Mouse (Mus musculus) stomach, embryonic 14.5 days (tissue): ENCODE results near the gene Gamt. TPM values are rescaled to one million over a fixed set of nuclear protein-coding genes. Genes with fewer than 3 reads are reported as not detected.
A peak's percentile ranks its signal among the peaks of the same experiment; 100 is the strongest.

Experiments used
- ATAC-seq: fragments of 200-750 bp; cut with Nextera tagmentation; 2 replicates; pipeline ENCODE4 v1.8.0; 2017; ENCODE audit warnings: low read depth, moderate TSS enrichment; ENCODE audit not compliant: insufficient number of reproducible peaks, insufficient read depth, low FRiP score
- H3K27ac ChIP-seq: fragments of 300-500 bp; sonication (generic); 2 replicates; pipeline ENCODE4 v1.5.1; 2014; ENCODE audit warnings: mild to moderate bottlenecking, low read length, moderate library complexity, mixed read lengths
- H3K27me3 ChIP-seq: fragments of 300-500 bp; sonication (generic); 2 replicates; pipeline ENCODE4 v1.6.1; 2014; ENCODE audit warnings: low read length, control low read depth, mixed read lengths; ENCODE audit not compliant: control insufficient read depth, insufficient read depth
- H3K36me3 ChIP-seq: fragments of 300-500 bp; sonication (generic); 2 replicates; pipeline ENCODE4 v1.6.1; 2014; ENCODE audit warnings: mild to moderate bottlenecking, control low read depth, low read length, moderate library complexity, mixed read lengths; ENCODE audit not compliant: control insufficient read depth, insufficient read depth
- H3K4me1 ChIP-seq: fragments of 300-500 bp; sonication (generic); 2 replicates; pipeline ENCODE4 v1.6.1; 2014; ENCODE audit warnings: low read length, control low read depth, mixed read lengths; ENCODE audit not compliant: control insufficient read depth, insufficient read depth
- H3K4me2 ChIP-seq: fragments of 300-500 bp; sonication (generic); replicated peaks from 2 replicates; pipeline ENCODE4 v1.6.1; 2014; ENCODE audit warnings: low read depth, low read length, control low read depth
- H3K4me3 ChIP-seq: fragments of 300-500 bp; sonication (generic); 2 replicates; pipeline ENCODE4 v1.5.1; 2014; ENCODE audit warnings: low read depth, low read length, control low read depth
- H3K9ac ChIP-seq: fragments of 300-500 bp; sonication (generic); replicated peaks from 2 replicates; pipeline ENCODE4 v1.6.1; 2014; ENCODE audit warnings: low read depth, mild to moderate bottlenecking, control low read depth, low read length, moderate library complexity, mixed read lengths
- H3K9me3 ChIP-seq: fragments of 300-500 bp; sonication (generic); 2 replicates; pipeline ENCODE4 v1.6.1; 2016; ENCODE audit warnings: low read depth, low read length, control low read depth; ENCODE audit not compliant: control insufficient read depth
- WGBS: fragments of 180-500 bp; shearing (Covaris S2); extraction: QIAGEN DNeasy Blood & Tissue Kit; methylation state at CpG from one replicate; pipeline ENCODE4 v1.1.7; 2014; 5-methylcytosine and 5-hydroxymethylcytosine counted together
- polyA plus RNA-seq: library from polyadenylated mRNA; unstranded; fragments of >200 nt; fragmentation: Nextera tagmentation; extraction: Ambion mirVana; gene quantifications from 2 replicates; pipeline ENCODE4 v1.2.1, GENCODE M21; 2014

Gene Gamt
- polyA plus RNA-seq, 1 experiment from 2014 or later: 32.1 TPM

- Histone ChIP-seq H3K4me1 (peaks cover 19% of the 10 kb centered on the region; the same call in 1 of the 2 replicates), H3K27ac (no peak overlapping the region), H3K9me3 (no peaks in the 10 kb centered on the region), H3K4me3 (no peak overlapping the region), H3K36me3 (peaks cover 7% of the 10 kb centered on the region), H3K27me3 (peaks cover 33% of the 10 kb centered on the region), H3K9ac (0 out of 2 replicates have a peak overlapping the region, but pooled peaks have one; percentile 18), H3K4me2 (no peak overlapping the region)
- 13% methylated on average over 15 of the region's 15 CpGs for WGBS
- ATAC-seq: no peak
Measured at GRCm38 (mm10) chr10:80299301-80299700, 38.5 kb upstream of the Gamt start.

GRCm38 (mm10) chr10:80298571-80299281, 37.9 kb upstream of the Gamt start:
- Histone ChIP-seq H3K4me1 (peaks cover 19% of the 10 kb centered on the region; the same call in 1 of the 2 replicates), H3K4me3 (no peak overlapping the region), H3K4me2 (no peak overlapping the region), H3K9ac (0 out of 2 replicates have a peak overlapping the region, but pooled peaks have one; percentile 18), H3K9me3 (no peaks in the 10 kb centered on the region), H3K36me3 (peaks cover 13% of the 10 kb centered on the region), H3K27ac (no peak overlapping the region), H3K27me3 (peaks cover 33% of the 10 kb centered on the region)
- no peak for ATAC-seq
- WGBS: 3% methylated on average over 26 of the region's 26 CpGs

- H3K4me3 ChIP-seq: no peak overlapping the region
- no peaks in the 10 kb centered on the region for H3K9me3 ChIP-seq
- no peak overlapping the region for H3K9ac ChIP-seq
- peaks cover 21% of the 10 kb centered on the region; the same call in 1 of the 2 replicates for H3K4me1 ChIP-seq
- peaks cover 33% of the 10 kb centered on the region for H3K27me3 ChIP-seq
- 72% methylated on average over 8 of the region's 8 CpGs for WGBS
- peaks cover 13% of the 10 kb centered on the region for H3K36me3 ChIP-seq
- ATAC-seq: no peak
- no peak overlapping the region for H3K4me2 ChIP-seq
- no peak overlapping the region for H3K27ac ChIP-seq
Measured at GRCm38 (mm10) chr10:80297526-80298133, 36.8 kb upstream of the Gamt start.

GRCm38 (mm10) chr10:80296824-80297223, 36.0 kb upstream of the Gamt start:
- Histone ChIP-seq H3K4me3 (no peak overlapping the region), H3K4me2 (0 out of 2 replicates have a peak overlapping the region, but pooled peaks have one; percentile 52), H3K9me3 (no peaks in the 10 kb centered on the region), H3K4me1 (peaks cover 13% of the 10 kb centered on the region; the same call in 1 of the 2 replicates), H3K27me3 (peaks cover 33% of the 10 kb centered on the region), H3K27ac (no peak overlapping the region), H3K36me3 (peaks cover 13% of the 10 kb centered on the region), H3K9ac (no peak overlapping the region)
- no peak for ATAC-seq
- 74% methylated on average over 5 of the region's 5 CpGs for WGBS

GRCm38 (mm10) chr10:80295618-80296425, 35.0 kb upstream of the Gamt start, which contains the start of gene Apc2:
Gene Apc2, plus strand, starts transcription at chr10:80295977.
- peak within 1 kb of the TSS; percentile 44; the same call in 1 of the 2 replicates for H3K27ac ChIP-seq

GRCm38 (mm10) chr10:80294788-80295303, 34.0 kb upstream of the Gamt start:
- Histone ChIP-seq H3K27me3 (peaks cover 17% of the 10 kb centered on the region), H3K9me3 (no peaks in the 10 kb centered on the region), H3K4me2 (no peak overlapping the region), H3K4me1 (peaks cover 13% of the 10 kb centered on the region; the same call in 1 of the 2 replicates), H3K4me3 (no peak overlapping the region), H3K27ac (no peak overlapping the region), H3K36me3 (peaks cover 13% of the 10 kb centered on the region), H3K9ac (no peak overlapping the region)
- no peak for ATAC-seq
- 47% methylated on average over 7 of the region's 7 CpGs for WGBS

More at GRCm38 (mm10) chr10:80295618-80296425, 35.0 kb upstream of the Gamt start, which contains the start of gene Apc2:
- H3K36me3 ChIP-seq: peaks cover 13% of the 10 kb centered on the region
- H3K4me3 ChIP-seq: peak within 1 kb of the TSS; percentile 32
- peak; percentile 38 for ATAC-seq
- WGBS: under 1% methylated on average over 26 of the region's 26 CpGs
- H3K27me3 ChIP-seq: peaks cover 26% of the 10 kb centered on the region
- H3K9me3 ChIP-seq: no peaks in the 10 kb centered on the region
- no peak within 1 kb of the TSS; the same call in 1 of the 2 replicates for H3K9ac ChIP-seq
- peak within 1 kb of the TSS; percentile 52 for H3K4me2 ChIP-seq
- peaks cover 13% of the 10 kb centered on the region; the same call in 1 of the 2 replicates for H3K4me1 ChIP-seq

- Histone ChIP-seq H3K4me1 (peaks cover 13% of the 10 kb centered on the region; the same call in 1 of the 2 replicates), H3K4me2 (no peak overlapping the region), H3K27me3 (peaks cover 12% of the 10 kb centered on the region), H3K4me3 (no peak overlapping the region), H3K27ac (no peak overlapping the region), H3K9ac (no peak overlapping the region), H3K9me3 (no peaks in the 10 kb centered on the region), H3K36me3 (peaks cover 13% of the 10 kb centered on the region)
- 76% methylated on average over 4 of the region's 4 CpGs for WGBS
- no peak for ATAC-seq
Measured at GRCm38 (mm10) chr10:80294311-80294710, 33.5 kb upstream of the Gamt start.
